Comparison of ENCODE assay signal across 8 mouse cellular contexts in genomic region chr12:79007126-79007753, GRCm38 (mm10). TPM values are rescaled to one million over a fixed set of nuclear protein-coding genes. Genes with fewer than 3 reads are reported as not detected.
DNase-seq lines count a peak whose midpoint lies in the region; ATAC-seq lines count a peak whose summit lies in the region.

Tmem229b (minus strand) TSS chr12:79007627.

- no peaks in the 10 kb centered on the region for H3K9me3 ChIP-seq in embryonic facial prominence, embryonic 13.5 days
- H3K9me3 ChIP-seq in heart, embryonic 15.5 days (replicated peaks), result no peaks in the 10 kb centered on the region
- H3K9me3 ChIP-seq in neural tube, embryonic 13.5 days, result no peaks in the 10 kb centered on the region

- WGBS in embryonic facial prominence, embryonic 13.5 days, result 2% methylated on average over 39 of the region's 49 CpGs
- WGBS in heart, embryonic 15.5 days, result 4% methylated on average over 38 of the region's 49 CpGs
- WGBS in neural tube, embryonic 13.5 days, result 2% methylated on average over 41 of the region's 49 CpGs

- no peaks in the 10 kb centered on the region for H3K36me3 ChIP-seq in embryonic facial prominence, embryonic 13.5 days
- H3K36me3 ChIP-seq in heart, embryonic 15.5 days, result no peaks in the 10 kb centered on the region
- H3K36me3 ChIP-seq in neural tube, embryonic 13.5 days, result no peaks in the 10 kb centered on the region

- H3K4me3 ChIP-seq in embryonic facial prominence, embryonic 13.5 days, result peak within 1 kb of the TSS; percentile 93
- H3K4me3 ChIP-seq in heart, embryonic 15.5 days, result peak within 1 kb of the TSS; percentile 99
- H3K4me3 ChIP-seq in neural tube, embryonic 13.5 days, result peak within 1 kb of the TSS; percentile 95

- H3K27ac ChIP-seq in embryonic facial prominence, embryonic 13.5 days, result peak within 1 kb of the TSS; percentile 22; the same call in 1 of the 2 replicates
- no peak within 1 kb of the TSS for H3K27ac ChIP-seq in heart, embryonic 15.5 days
- H3K27ac ChIP-seq in neural tube, embryonic 13.5 days (replicated peaks), result peak within 1 kb of the TSS; percentile 94

- H3K4me1 ChIP-seq in embryonic facial prominence, embryonic 13.5 days, result peaks cover 11% of the 10 kb centered on the region; the same call in 1 of the 2 replicates
- H3K4me1 ChIP-seq in heart, embryonic 15.5 days (replicated peaks), result peaks cover 15% of the 10 kb centered on the region
- peaks cover 26% of the 10 kb centered on the region for H3K4me1 ChIP-seq in neural tube, embryonic 13.5 days (replicated peaks)

- DNase-seq in CD4-positive helper T cell, adult 2 months (ENCODE audit: low read depth, low spot score), result peak; percentile 64
- peak; percentile 76 for DNase-seq in adrenal gland, postnatal 14 days
- peak; percentile 42 to 67 for DNase-seq in kidney, postnatal 36 days
- DNase-seq in lung, adult 18-20 months, result peak; percentile 33 to 43
- peak; percentile 19 to 51 for DNase-seq in thymus, postnatal 10 days (ENCODE audit: low spot score in 2 of 2)

- H3K9ac ChIP-seq in embryonic facial prominence, embryonic 13.5 days, result peak within 1 kb of the TSS; percentile 79
- peak within 1 kb of the TSS; percentile 78 for H3K9ac ChIP-seq in heart, embryonic 15.5 days
- H3K9ac ChIP-seq in neural tube, embryonic 13.5 days, result peak within 1 kb of the TSS; percentile 95

- 0 out of 2 replicates have a peak, but pooled peaks have one; percentile 54 for ATAC-seq in embryonic facial prominence, embryonic 13.5 days (ENCODE audit: insufficient number of reproducible peaks, insufficient read depth, low FRiP score, low TSS enrichment, low read depth)
- ATAC-seq in heart, embryonic 15.5 days (replicated peaks; ENCODE audit: insufficient number of reproducible peaks, insufficient read depth, low FRiP score, low read depth), result peak; percentile 76
- ATAC-seq in neural tube, embryonic 13.5 days (ENCODE audit: low read depth), result peak; percentile 96

- H3K4me2 ChIP-seq in embryonic facial prominence, embryonic 13.5 days, result peak within 1 kb of the TSS; percentile 88
- peak within 1 kb of the TSS; percentile 94 for H3K4me2 ChIP-seq in heart, embryonic 15.5 days
- H3K4me2 ChIP-seq in neural tube, embryonic 13.5 days, result peak within 1 kb of the TSS; percentile 79

- H3K27me3 ChIP-seq in embryonic facial prominence, embryonic 13.5 days, result peaks cover 30% of the 10 kb centered on the region
- peaks cover 14% of the 10 kb centered on the region for H3K27me3 ChIP-seq in heart, embryonic 15.5 days
- H3K27me3 ChIP-seq in neural tube, embryonic 13.5 days, result no peaks in the 10 kb centered on the region

RNA-seq across cellular contexts. Expression of gene Tmem229b, which starts in this region (rescaled TPM):
- 12.6 and 15.5 TPM in 2 replicates for total RNA-seq in adrenal gland, postnatal 14 days (2021)
- 6.4 and 8.0 TPM in 2 replicates for polyA plus RNA-seq in embryonic facial prominence, embryonic 13.5 days (2015; fragmentation: Nextera tagmentation; extraction: Ambion mirVana)
- polyA plus RNA-seq in heart, embryonic 15.5 days (2015; fragmentation: Nextera tagmentation; extraction: Ambion mirVana), result 1.9 and 6.0 TPM in 2 replicates
- 44.2 and 50.6 TPM in 2 replicates for polyA plus RNA-seq in neural tube, embryonic 13.5 days (2015; fragmentation: Nextera tagmentation; extraction: Ambion mirVana)
